In genomic region chr7:42505588-42505987, GRCm38 (mm10) we compare ENCODE assay signal across 8 mouse cellular contexts. TPM values are rescaled to one million over a fixed set of nuclear protein-coding genes. Genes with fewer than 3 reads are reported as not detected.
DNase-seq lines count a peak whose midpoint lies in the region; ATAC-seq and TF ChIP-seq lines count a peak whose summit lies in the region.
"Not testable (repeated sequence)": the region's sequence is repeated elsewhere in the genome, so short reads cannot be mapped to it uniquely, and the experiment has no call there.

Zfp141 (minus strand) TSS chr7:42505740.

- 2% methylated on average over 18 of the region's 18 CpGs for WGBS in hindbrain, embryonic 10.5 days
- 2% methylated on average over 18 of the region's 18 CpGs for WGBS in lung, postnatal 0 days

- peak; percentile 12; the same call in 1 of the 2 replicates for TF ChIP-seq EP300 in lung, postnatal 0 days (IDR thresholded peaks at IDR 0.05)

- peak; percentile 99 for ATAC-seq in frontal cortex, adult (ENCODE audit: low TSS enrichment)
- peak; percentile 98 for ATAC-seq in lung, postnatal 0 days

- peak within 1 kb of the TSS; percentile 63 for H3K4me3 ChIP-seq in hindbrain, embryonic 10.5 days
- H3K4me3 ChIP-seq in lung, postnatal 0 days (ENCODE audit: low read depth, low read length) = peak within 1 kb of the TSS; percentile 60

- not testable (repeated sequence) for H3K27me3 ChIP-seq in hindbrain, embryonic 10.5 days (ENCODE audit: insufficient read depth, poor library complexity, severe bottlenecking); lung, postnatal 0 days (replicated peaks; ENCODE audit: insufficient read depth, low read length)

- H3K27ac ChIP-seq in hindbrain, embryonic 10.5 days = peak within 1 kb of the TSS; percentile 85
- 0 out of 2 replicates have a peak within 1 kb of the TSS, but pooled peaks have one; percentile 9 for H3K27ac ChIP-seq in lung, postnatal 0 days (ENCODE audit: low read length)

- peak; percentile 82 for DNase-seq in MN1 (ENCODE audit: low spot score)
- DNase-seq in cerebellum, adult 9-10 months = peak; percentile 61
- DNase-seq in hindbrain, embryonic 10.5 days (ENCODE audit: low spot score) = peak; percentile 85
- peak; percentile 90 for DNase-seq in layer of hippocampus, adult 9-11 months
- DNase-seq in lung, postnatal 0 days (ENCODE audit: low spot score) = peak; percentile 93
- peak; percentile 76 for DNase-seq in ovary, postnatal 14 days (ENCODE audit: low spot score)
- peak; percentile 82 for DNase-seq in thymus, postnatal 14 days

- peak within 1 kb of the TSS; percentile 65 for H3K4me2 ChIP-seq in lung, postnatal 0 days (replicated peaks; ENCODE audit: low read depth, low read length)

- peaks cover 17% of the 10 kb centered on the region; the same call in 1 of the 2 replicates for H3K9me3 ChIP-seq in hindbrain, embryonic 10.5 days
- not testable (repeated sequence) for H3K9me3 ChIP-seq in lung, postnatal 0 days (ENCODE audit: low read length)

- H3K36me3 ChIP-seq in hindbrain, embryonic 10.5 days = peaks cover 27% of the 10 kb centered on the region
- H3K36me3 ChIP-seq in lung, postnatal 0 days (ENCODE audit: insufficient read depth, low read length) = not testable (repeated sequence)

- H3K4me1 ChIP-seq in hindbrain, embryonic 10.5 days (replicated peaks); lung, postnatal 0 days (ENCODE audit: insufficient read depth, low read depth, low read length): not testable (repeated sequence)

- peak within 1 kb of the TSS; percentile 58 for H3K9ac ChIP-seq in lung, postnatal 0 days (replicated peaks; ENCODE audit: low read depth)

- TF ChIP-seq CTCF in lung, postnatal 0 days (IDR thresholded peaks at IDR 0.05) = peak; percentile 32

RNA-seq across cellular contexts. Expression of gene Zfp141, which starts in this region (rescaled TPM):
- 11.0 and 11.5 TPM in 2 replicates for polyA plus RNA-seq in hindbrain, embryonic 10.5 days (2016; fragmentation: Nextera tagmentation; extraction: Ambion mirVana)
- 2.9 and 3.4 TPM in 2 replicates for polyA plus RNA-seq in lung, postnatal 0 days (2015; fragmentation: Nextera tagmentation; extraction: Ambion mirVana)

Comparison
In these comparisons a context has a peak if more than half of its experiments do, and no peak if none do; other contexts are left out.
1. Peak in every context shown above with its lines: DNase-seq, ATAC-seq, H3K4me3 ChIP-seq and H3K27ac ChIP-seq.